Mouse (Mus musculus) liver, adult 2 months (tissue): ENCODE measurements around the gene Ccl24. TPM values are rescaled to one million over a fixed set of nuclear protein-coding genes. Genes with fewer than 3 reads are reported as not detected.

Source experiments
- DNase-seq: peaks from one replicate; pipeline ENCODE4 v3.0.0-alpha.2; 2011; ENCODE audit warnings: low read depth, low spot score; ENCODE audit errors: extremely low read depth
- H3K27ac ChIP-seq: fragments of 200-500 bp; replicated peaks from 2 replicates; pipeline ENCODE4 v1.5.1; 2012; ENCODE audit warnings: low read depth, mild to moderate bottlenecking, control low read depth, inconsistent platforms, low read length; ENCODE audit not compliant: insufficient read depth
- H3K27me3 ChIP-seq: fragments of 200-500 bp; 2 replicates; pipeline ENCODE4 v1.6.1; 2012; ENCODE audit warnings: mild to moderate bottlenecking, moderate library complexity, low read length, inconsistent platforms; ENCODE audit not compliant: control insufficient read depth, insufficient read depth
- H3K36me3 ChIP-seq: fragments of 200-500 bp; 2 replicates; pipeline ENCODE4 v1.6.1; 2012; ENCODE audit warnings: low read length, inconsistent platforms; ENCODE audit not compliant: control insufficient read depth, insufficient read depth
- H3K4me1 ChIP-seq: fragments of 200-500 bp; 2 replicates; pipeline ENCODE4 v1.6.1; 2011; ENCODE audit warnings: low read length; ENCODE audit not compliant: control insufficient read depth, insufficient read depth
- H3K4me3 ChIP-seq: fragments of 200-500 bp; 2 replicates; pipeline ENCODE4 v1.5.1; 2011; ENCODE audit warnings: low read depth, mild to moderate bottlenecking, control low read depth, low read length, moderate library complexity; ENCODE audit not compliant: insufficient read depth
- H3K79me2 ChIP-seq: fragments of 200-500 bp; 2 replicates; pipeline ENCODE4 v1.6.1; 2012; ENCODE audit warnings: inconsistent platforms, mild to moderate bottlenecking, low read length, moderate library complexity; ENCODE audit not compliant: control insufficient read depth, insufficient read depth
- H3K9ac ChIP-seq: fragments of 200-500 bp; 2 replicates; pipeline ENCODE4 v1.6.1; 2012; ENCODE audit warnings: low read depth, mild to moderate bottlenecking, control low read depth, inconsistent platforms, low read length
- CTCF ChIP-seq: fragments of 200-500 bp; IDR thresholded peaks from 2 replicates; pipeline ENCODE4 v1.5.1; 2011; ENCODE audit warnings: low read depth, low read length, control low read depth
- POLR2A ChIP-seq: fragments of 200-500 bp; IDR thresholded peaks from 2 replicates; pipeline ENCODE4 v1.6.1; 2011; ENCODE audit warnings: low read length, control low read depth; ENCODE audit not compliant: insufficient read depth; ENCODE audit errors: extremely low read depth
- WGBS: fragments of 180-500 bp; shearing (Covaris S2); methylation state at CpG from one replicate; pipeline ENCODE4 v1.1.7; 2018; 5-methylcytosine and 5-hydroxymethylcytosine counted together
- polyA plus RNA-seq: library from polyadenylated mRNA; depleted of rRNA; stranded (reverse); fragments of >200 nt; gene quantifications from 2 replicates; pipeline ENCODE4 v1.2.3, GENCODE M21; 2012; rRNA removed
- total RNA-seq: library from RNA; depleted of rRNA; stranded (reverse); fragments of >200 nt; gene quantifications from 2 replicates; pipeline ENCODE4 v1.2.3, GENCODE M21; 2014; rRNA removed

Gene Ccl24
- total and polyA plus RNA-seq, 2 experiments, result 5.3 to 8.2 TPM

DNA sequence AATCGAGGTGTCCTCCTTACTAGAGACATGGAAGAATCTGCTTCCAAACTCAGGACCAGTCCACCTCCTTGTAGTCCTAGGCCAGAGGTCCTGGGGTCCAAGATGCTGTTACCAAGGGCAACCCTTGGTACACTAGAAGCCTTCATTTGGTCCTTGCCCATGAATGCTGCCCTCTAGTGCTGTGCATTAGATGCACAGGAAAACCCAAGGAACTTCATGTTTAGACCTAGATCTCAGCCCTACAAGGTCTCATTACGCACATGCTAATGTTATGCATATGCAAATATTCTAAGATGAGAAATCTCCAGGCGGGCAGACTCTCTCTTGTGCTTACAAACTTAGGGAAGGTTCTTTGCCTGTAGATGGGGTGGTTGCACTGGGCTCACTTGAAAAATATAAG, 43.5 kb downstream of the Ccl24 start:
- Histone ChIP-seq H3K4me3 (no peak overlapping the region), H3K9ac (no peak overlapping the region), H3K79me2 (no peaks in the 10 kb centered on the region), H3K27ac (no peak overlapping the region), H3K4me1 (peaks cover 5% of the 10 kb centered on the region; the same call in 1 of the 2 replicates), H3K36me3 (no peaks in the 10 kb centered on the region), H3K27me3 (no peaks in the 10 kb centered on the region)
- WGBS, result 81% methylated on average over 3 of the region's 3 CpGs
- no peak for DNase-seq
- TF ChIP-seq POLR2A (no peak), CTCF (no peak)

DNA sequence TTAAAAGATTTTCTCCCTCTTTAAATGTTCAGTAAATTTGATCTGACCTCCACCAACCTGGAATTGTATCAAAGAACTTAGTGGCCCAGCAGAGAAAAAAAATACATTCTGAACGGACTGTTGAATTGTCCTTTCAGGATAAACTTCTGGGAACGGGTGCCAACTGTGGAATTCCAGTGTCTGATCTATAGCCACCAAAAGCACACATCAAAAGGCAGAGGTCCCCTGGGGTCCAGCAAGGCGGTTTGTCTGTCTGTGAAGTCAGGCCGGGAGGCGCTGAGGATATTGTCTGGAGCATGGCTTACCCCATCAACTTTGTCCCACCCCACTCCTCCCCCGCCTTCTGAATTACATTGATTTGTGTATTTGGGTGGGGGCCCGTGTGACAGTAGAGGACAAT, 44.9 kb downstream of the Ccl24 start:
- TF ChIP-seq POLR2A (no peak), CTCF (no peak)
- Histone ChIP-seq H3K9ac (no peak overlapping the region), H3K4me1 (peaks cover 5% of the 10 kb centered on the region; the same call in 1 of the 2 replicates), H3K4me3 (no peak overlapping the region), H3K79me2 (no peaks in the 10 kb centered on the region), H3K27ac (no peak overlapping the region), H3K36me3 (no peaks in the 10 kb centered on the region), H3K27me3 (no peaks in the 10 kb centered on the region)
- WGBS, result 66% methylated on average over 7 of the region's 7 CpGs
- DNase-seq, result no peak

DNA sequence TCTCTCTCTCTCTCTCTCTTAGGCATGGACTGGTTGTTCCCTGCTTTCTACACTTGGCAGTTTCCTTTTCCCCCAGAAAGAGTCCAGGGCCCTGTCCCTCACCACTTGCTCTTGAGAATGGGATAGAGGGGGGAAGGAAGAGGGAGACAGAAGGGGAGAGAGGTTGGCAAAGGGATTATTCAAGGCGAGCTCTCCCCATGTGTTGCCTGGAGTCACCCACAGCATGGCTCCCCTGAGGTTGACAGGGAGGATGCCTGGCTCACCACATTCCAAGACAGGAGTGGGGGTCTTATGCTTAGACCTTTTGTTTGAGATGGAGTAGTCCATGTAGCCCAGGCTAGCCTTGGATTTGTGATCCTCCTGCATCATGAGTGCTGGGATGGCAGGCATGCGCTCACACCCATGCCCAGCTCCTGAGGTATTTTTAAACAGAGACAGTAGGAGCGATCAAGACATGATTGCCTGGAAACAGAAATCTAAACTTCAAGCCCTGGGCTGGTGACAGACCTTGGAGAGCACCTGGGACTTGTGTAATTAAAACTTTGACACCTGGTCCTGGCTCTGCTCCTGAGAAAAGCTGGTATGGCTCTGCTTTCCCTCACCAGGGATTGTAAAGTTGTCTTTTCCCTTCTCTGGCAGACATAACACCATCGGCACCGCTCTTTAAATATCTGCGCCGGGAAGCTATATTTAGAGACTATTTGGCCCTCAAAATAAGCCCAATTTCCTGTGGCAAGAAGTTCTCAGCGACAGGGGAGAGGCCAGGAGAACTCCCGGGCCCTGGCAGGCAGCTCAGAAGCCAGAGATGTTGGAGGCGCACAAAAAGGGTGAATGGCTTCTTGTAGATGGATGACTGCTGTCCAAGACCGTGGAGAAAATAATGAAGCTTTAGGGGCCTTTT, 47.9 kb downstream of the Ccl24 start:
- no peak overlapping the region for H3K4me3 ChIP-seq
- no peak overlapping the region; the same call in 1 of the 2 replicates for H3K27ac ChIP-seq
- no peaks in the 10 kb centered on the region for H3K79me2 ChIP-seq
- no peak overlapping the region for H3K9ac ChIP-seq
- H3K4me1 ChIP-seq, result peaks cover 2% of the 10 kb centered on the region; the same call in 1 of the 2 replicates
- TF ChIP-seq CTCF (no peak), POLR2A (no peak)
- no peaks in the 10 kb centered on the region for H3K36me3 ChIP-seq
- no peak for DNase-seq
- WGBS, result 66% methylated on average over 11 of the region's 11 CpGs
- 0 out of 2 replicates have a peak, but pooled peaks cover 2% of the 10 kb centered on the region for H3K27me3 ChIP-seq

DNA sequence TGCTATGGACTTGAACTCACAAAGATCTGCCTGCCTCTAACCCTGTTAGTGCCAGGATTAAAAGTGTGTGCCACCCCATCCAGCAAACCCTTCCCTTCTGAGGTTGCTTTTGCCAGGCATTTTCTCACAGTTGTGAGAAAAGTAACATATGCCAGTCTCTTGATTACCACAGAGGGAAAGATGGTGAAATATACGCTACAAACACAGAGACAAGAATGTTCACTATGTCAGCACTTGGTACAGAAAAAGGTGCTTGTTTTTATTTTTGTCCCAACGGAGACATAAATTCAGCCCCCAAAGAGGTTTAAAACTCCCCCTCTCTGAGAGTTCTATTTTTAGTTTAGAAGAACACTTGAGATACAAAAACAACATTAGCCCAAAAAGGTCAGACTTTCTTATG, 48.8 kb downstream of the Ccl24 start:
- TF ChIP-seq POLR2A (no peak), CTCF (no peak)
- H3K4me1 ChIP-seq, result peaks cover 2% of the 10 kb centered on the region; the same call in 1 of the 2 replicates
- H3K27me3 ChIP-seq, result 0 out of 2 replicates have a peak, but pooled peaks cover 2% of the 10 kb centered on the region
- H3K79me2 ChIP-seq, result no peaks in the 10 kb centered on the region
- no peak for DNase-seq
- no peak overlapping the region for H3K9ac ChIP-seq
- H3K4me3 ChIP-seq, result no peak overlapping the region
- WGBS, result 91% methylated on average over 2 of the region's 2 CpGs
- no peaks in the 10 kb centered on the region for H3K36me3 ChIP-seq
- H3K27ac ChIP-seq, result no peak overlapping the region

DNA sequence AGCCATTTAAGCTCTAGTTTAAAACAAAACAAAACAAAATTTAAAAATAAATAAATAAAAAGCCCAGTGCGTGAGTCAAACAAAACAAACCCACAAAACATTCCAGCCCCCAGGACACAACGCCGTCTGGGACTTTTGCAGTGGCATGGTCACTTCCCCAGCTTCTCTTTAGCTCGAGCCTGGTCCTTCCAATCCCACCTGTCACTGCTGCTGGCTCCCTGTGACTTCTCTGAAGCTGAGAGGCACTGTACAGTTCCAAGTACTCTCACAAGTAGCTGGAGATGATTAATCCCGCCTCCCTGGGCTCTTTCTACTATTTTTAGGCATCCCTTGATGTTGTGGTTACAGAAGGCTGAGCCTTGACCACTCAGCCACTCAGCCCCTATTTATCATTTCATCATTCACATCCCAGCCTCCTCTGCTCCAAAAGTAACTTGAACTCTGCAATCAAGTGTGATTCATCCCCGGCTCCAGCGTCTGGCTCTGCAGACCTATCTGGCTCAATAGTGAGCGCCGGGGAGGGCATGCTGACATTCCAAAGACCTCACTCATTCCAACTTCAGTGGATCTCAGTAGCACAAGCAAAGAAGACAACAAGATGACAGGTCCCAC, 50.6 kb downstream of the Ccl24 start:
- Histone ChIP-seq H3K27ac (no peak overlapping the region), H3K79me2 (no peaks in the 10 kb centered on the region), H3K36me3 (no peaks in the 10 kb centered on the region), H3K9ac (no peak overlapping the region), H3K27me3 (0 out of 2 replicates have a peak, but pooled peaks cover 2% of the 10 kb centered on the region), H3K4me3 (no peak overlapping the region), H3K4me1 (peaks cover 2% of the 10 kb centered on the region; the same call in 1 of the 2 replicates)
- TF ChIP-seq CTCF (no peak), POLR2A (no peak)
- WGBS, result 77% methylated on average over 9 of the region's 9 CpGs
- no peak for DNase-seq

Other genes with a start within 250 kb of the Ccl24 start
- not detected in 2 replicates for gene Fkbp6, start 223.0 kb downstream of the Ccl24 start, total RNA-seq
- gene Fkbp6, start 223.0 kb downstream of the Ccl24 start, polyA plus RNA-seq, result not detected in 2 replicates
- gene Trim50, start 219.8 kb downstream of the Ccl24 start, total RNA-seq, result not detected in 2 replicates
- gene Trim50, start 219.8 kb downstream of the Ccl24 start, polyA plus RNA-seq, result not detected in 2 replicates
- 7.7 and 10.7 TPM in 2 replicates for gene Nsun5, start 203.1 kb downstream of the Ccl24 start, total RNA-seq
- 16.4 and 23.7 TPM in 2 replicates for gene Nsun5, start 203.1 kb downstream of the Ccl24 start, polyA plus RNA-seq
- 0.92 and 2.0 TPM in 2 replicates for gene Pom121, start 178.5 kb downstream of the Ccl24 start, total RNA-seq
- 5.7 and 6.0 TPM in 2 replicates for gene Pom121, start 178.5 kb downstream of the Ccl24 start, polyA plus RNA-seq
- 3.2 and 6.5 TPM in 2 replicates for gene Hip1, start 27.9 kb downstream of the Ccl24 start, total RNA-seq
- 2.2 and 3.1 TPM in 2 replicates for gene Hip1, start 27.9 kb downstream of the Ccl24 start, polyA plus RNA-seq
- gene Ccl26, start 9.5 kb downstream of the Ccl24 start, total RNA-seq, result not detected in 2 replicates
- gene Ccl26, start 9.5 kb downstream of the Ccl24 start, polyA plus RNA-seq, result not detected in 2 replicates
- gene Rhbdd2, start 59.6 kb upstream of the Ccl24 start, total RNA-seq, result 8.5 and 9.7 TPM in 2 replicates
- 17.0 and 20.9 TPM in 2 replicates for gene Rhbdd2, start 59.6 kb upstream of the Ccl24 start, polyA plus RNA-seq
- 284 and 345 TPM in 2 replicates for gene Por, start 97.0 kb upstream of the Ccl24 start, total RNA-seq
- 211 and 254 TPM in 2 replicates for gene Por, start 97.0 kb upstream of the Ccl24 start, polyA plus RNA-seq
- 55.2 and 58.1 TPM in 2 replicates for gene Tmem120a, start 171.4 kb upstream of the Ccl24 start, total RNA-seq
- 52.9 and 76.6 TPM in 2 replicates for gene Tmem120a, start 171.4 kb upstream of the Ccl24 start, polyA plus RNA-seq
- 0.13 and 0.18 TPM in 2 replicates for gene Styxl1, start 205.3 kb upstream of the Ccl24 start, total RNA-seq
- 0.22 and 0.23 TPM in 2 replicates for gene Styxl1, start 205.3 kb upstream of the Ccl24 start, polyA plus RNA-seq
- 108 and 176 TPM in 2 replicates for gene Mdh2, start 205.4 kb upstream of the Ccl24 start, total RNA-seq
- 361 and 418 TPM in 2 replicates for gene Mdh2, start 205.4 kb upstream of the Ccl24 start, polyA plus RNA-seq
- not detected in 2 replicates for gene Srrm3, start 233.8 kb upstream of the Ccl24 start, total RNA-seq
- gene Srrm3, start 233.8 kb upstream of the Ccl24 start, polyA plus RNA-seq, result not detected in 2 replicates